Mouse (Mus musculus) MEL (cell line): Measurements from ENCODE around the gene Tppp. TPM values are rescaled to one million over a fixed set of nuclear protein-coding genes. Genes with fewer than 3 reads are reported as not detected.
A peak's percentile ranks its signal among the peaks of the same experiment; 100 is the strongest.
"Not testable (repeated sequence)": the region's sequence is repeated elsewhere in the genome, so short reads cannot be mapped to it uniquely, and the experiment has no call there.

Source experiments
- DNase-seq: peaks from one replicate; pipeline ENCODE4 v3.0.0; 2011; ENCODE audit warnings: low read depth, low spot score
- H3K27ac ChIP-seq: 2 replicates; pipeline ENCODE4 v1.5.1; 2012; ENCODE audit warnings: low read depth, mild to moderate bottlenecking, control low read depth, low read length, moderate library complexity; ENCODE audit not compliant: control insufficient read depth
- H3K27me3 ChIP-seq, 2 experiments: fragments of 150-350 bp in 1 of 2; sonication (generic) in 1 of 2; 2 replicates each; pipeline ENCODE4 v1.6.1; 2012; ENCODE audit warnings: low read length in 2 of 2, mild to moderate bottlenecking in 2 of 2, improper control_type of control experiment in 1 of 2, moderate library complexity in 1 of 2; ENCODE audit not compliant: insufficient read depth in 2 of 2, control insufficient read depth in 1 of 2
- H3K36me3 ChIP-seq, 2 experiments: 2 replicates each; pipeline ENCODE4 v1.6.1; 2012 to 2014; ENCODE audit warnings: low read length in 2 of 2, improper control_type of control experiment in 1 of 2, inconsistent platforms in 1 of 2, mild to moderate bottlenecking in 1 of 2; ENCODE audit not compliant: insufficient read depth in 2 of 2, control insufficient read depth in 1 of 2
- H3K4me1 ChIP-seq, 2 experiments: fragments of 150-350 bp in 1 of 2; sonication (generic) in 1 of 2; 2 replicates each; pipeline ENCODE4 v1.6.1; 2012; ENCODE audit warnings: low read length in 2 of 2, improper control_type of control experiment in 1 of 2, mild to moderate bottlenecking in 1 of 2; ENCODE audit not compliant: insufficient read depth in 2 of 2, control insufficient read depth in 1 of 2
- H3K4me3 ChIP-seq, 2 experiments: fragments of 150-350 bp in 1 of 2; sonication (generic) in 1 of 2; 2 replicates each; pipeline ENCODE4 v1.5.1; 2012; ENCODE audit warnings: low read depth in 2 of 2, low read length in 2 of 2, mild to moderate bottlenecking in 2 of 2, moderate library complexity in 2 of 2, control low read depth in 1 of 2, improper control_type of control experiment in 1 of 2; ENCODE audit not compliant: control insufficient read depth in 1 of 2, insufficient read depth in 1 of 2
- H3K79me2 ChIP-seq: 2 replicates; pipeline ENCODE4 v1.6.1; 2012; ENCODE audit warnings: mild to moderate bottlenecking, low read length, moderate library complexity; ENCODE audit not compliant: control insufficient read depth, poor library complexity, insufficient read depth
- H3K9ac ChIP-seq: 2 replicates; pipeline ENCODE4 v1.6.1; 2012; ENCODE audit warnings: low read depth, mild to moderate bottlenecking, control low read depth, low read length, moderate library complexity; ENCODE audit not compliant: control insufficient read depth, poor library complexity, severe bottlenecking
- H3K9me3 ChIP-seq: fragments of 150-350 bp; sonication (generic); replicated peaks from 2 replicates; pipeline ENCODE4 v1.6.1; 2012; ENCODE audit warnings: mild to moderate bottlenecking, low read length, improper control_type of control experiment, moderate library complexity; ENCODE audit not compliant: insufficient read depth
- E2F4 ChIP-seq: IDR thresholded peaks from 2 replicates; pipeline ENCODE4 v1.6.1; 2011; ENCODE audit warnings: low read depth, low read length, improper control_type of control experiment, borderline replicate concordance
- EP300 ChIP-seq, 2 experiments: IDR thresholded peaks; 2 replicates each; pipeline ENCODE4 v1.6.1; 2011; ENCODE audit warnings: improper control_type of control experiment in 2 of 2, low read length in 2 of 2, low read depth in 1 of 2, mild to moderate bottlenecking in 1 of 2
- GATA1 ChIP-seq: IDR thresholded peaks from 2 replicates; pipeline ENCODE4 v1.6.1; 2011; ENCODE audit warnings: low read depth, low read length, improper control_type of control experiment
- HCFC1 ChIP-seq: IDR thresholded peaks from 2 replicates; pipeline ENCODE4 v1.6.1; 2012; ENCODE audit warnings: low read depth, mild to moderate bottlenecking, inconsistent platforms, low read length, improper control_type of control experiment, moderate library complexity
- JUND ChIP-seq: IDR thresholded peaks from 2 replicates; pipeline ENCODE4 v1.6.1; 2011; ENCODE audit warnings: low read depth, mild to moderate bottlenecking, improper control_type of control experiment, low read length
- KAT2A ChIP-seq: conservative IDR thresholded peaks from 2 replicates; pipeline ENCODE4 v1.6.1; 2012; ENCODE audit warnings: low read depth, low read length, improper control_type of control experiment, inconsistent platforms
- MAX ChIP-seq: IDR thresholded peaks from 2 replicates; pipeline ENCODE4 v1.6.1; 2011; ENCODE audit warnings: low read length, improper control_type of control experiment
- MEF2A ChIP-seq: IDR thresholded peaks from 2 replicates; pipeline ENCODE4 v1.6.1; 2014; ENCODE audit warnings: low read depth, mild to moderate bottlenecking, inconsistent platforms, low read length, improper control_type of control experiment; ENCODE audit not compliant: poor library complexity, insufficient replicate concordance, severe bottlenecking; ENCODE audit errors: extremely low read depth
- POLR2A ChIP-seq, 2 experiments: IDR thresholded peaks; 2 replicates each; pipeline ENCODE4 v1.6.1; 2011 to 2012; ENCODE audit warnings: low read length in 2 of 2, mild to moderate bottlenecking in 2 of 2, control low read depth in 1 of 2, improper control_type of control experiment in 1 of 2, low read depth in 1 of 2, moderate library complexity in 1 of 2; ENCODE audit not compliant: control insufficient read depth in 1 of 2, insufficient read depth in 1 of 2, poor library complexity in 1 of 2
- POLR2AphosphoS2 ChIP-seq: IDR thresholded peaks from 2 replicates; pipeline ENCODE4 v1.6.1; 2011; ENCODE audit warnings: low read length, improper control_type of control experiment
- POLR2AphosphoS5 ChIP-seq: IDR thresholded peaks from 2 replicates; pipeline ENCODE4 v1.6.1; 2012; ENCODE audit warnings: low read depth, borderline replicate concordance, mild to moderate bottlenecking, inconsistent platforms, low read length, moderate library complexity, mixed read lengths
- RAD21 ChIP-seq: IDR thresholded peaks from 2 replicates; pipeline ENCODE4 v1.6.1; 2011; ENCODE audit warnings: mild to moderate bottlenecking, low read depth, low read length, improper control_type of control experiment
- SIN3A ChIP-seq: IDR thresholded peaks from 2 replicates; pipeline ENCODE4 v1.6.1; 2012; ENCODE audit warnings: low read length, improper control_type of control experiment, inconsistent platforms
- TAL1 ChIP-seq: IDR thresholded peaks from 2 replicates; pipeline ENCODE4 v1.6.1; 2012; ENCODE audit warnings: mild to moderate bottlenecking, inconsistent platforms, low read length, moderate library complexity, mixed read lengths
- TBP ChIP-seq: IDR thresholded peaks from 2 replicates; pipeline ENCODE4 v1.8.0; 2011; ENCODE audit warnings: low read depth, low read length, improper control_type of control experiment
- UBTF ChIP-seq: IDR thresholded peaks from 2 replicates; pipeline ENCODE4 v1.6.1; 2012; ENCODE audit warnings: low read depth, mild to moderate bottlenecking, inconsistent platforms, low read length, improper control_type of control experiment, moderate library complexity, borderline replicate concordance; ENCODE audit not compliant: insufficient read depth
- USF1 ChIP-seq: IDR thresholded peaks from 2 replicates; pipeline ENCODE4 v1.6.1; 2014; ENCODE audit warnings: low read depth, mild to moderate bottlenecking, inconsistent platforms, low read length, improper control_type of control experiment, moderate library complexity
- ZC3H11A ChIP-seq: IDR thresholded peaks from 2 replicates; pipeline ENCODE4 v1.6.1; 2012; ENCODE audit warnings: low read depth, mild to moderate bottlenecking, inconsistent platforms, low read length, improper control_type of control experiment
- polyA plus RNA-seq, 2 experiments: library from polyadenylated mRNA; stranded (reverse) in 1 of 2; unstranded in 1 of 2; fragments of >175 nt in 1 of 2; fragments of >200 nt in 1 of 2; gene quantifications; 2 replicates each; pipeline versions ENCODE4 v1.2.1 to v1.2.4; 2012; ENCODE audit warnings: low replicate concordance in 2 of 2, low read depth in 1 of 2; ENCODE audit not compliant: insufficient read length in 2 of 2, insufficient read depth in 1 of 2, missing spikeins in 1 of 2
- total RNA-seq: library from RNA; depleted of rRNA; stranded (reverse); fragments of 300-350 nt; gene quantifications from 2 replicates; pipeline ENCODE4 v1.2.3, GENCODE M21; 2012

The Tppp gene
- total and polyA plus RNA-seq, 3 experiments = 0.04 TPM; not detected in 2

DNA sequence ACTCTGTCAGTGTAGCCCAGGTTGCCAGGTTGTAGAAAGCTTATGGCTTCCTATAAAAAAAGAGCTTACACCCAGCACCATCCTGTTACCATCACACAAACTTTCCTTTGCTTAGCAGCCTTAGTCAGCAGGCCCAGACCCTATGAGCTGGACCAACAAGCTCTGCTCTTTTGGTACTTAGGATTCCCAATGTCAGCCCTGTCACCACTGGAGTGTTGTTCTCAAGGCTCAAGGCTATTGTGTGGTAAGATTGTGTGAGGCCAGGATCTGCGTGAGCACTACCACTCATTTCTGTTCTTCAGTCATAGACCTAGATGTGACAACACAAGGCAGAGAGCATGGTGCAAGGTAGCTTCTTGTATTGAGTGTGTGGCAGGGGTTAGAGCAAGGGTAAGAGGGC, 57.4 kb downstream of the Tppp start:
- Histone ChIP-seq H3K36me3 (peaks cover 0 to 3% of the 10 kb centered on the region in 2 experiments; a peak in 2 of 4 replicates), H3K27me3 (no peaks in the 10 kb centered on the region), H3K9me3 (no peaks in the 10 kb centered on the region), H3K79me2 (peaks cover 2% of the 10 kb centered on the region; the same call in 1 of the 2 replicates), H3K4me1 (peaks cover 5 to 9% of the 10 kb centered on the region in 2 experiments; a peak in 3 of 4 replicates), H3K4me3 (no peak overlapping the region), H3K9ac (no peak overlapping the region), H3K27ac (no peak overlapping the region)
- DNase-seq = no peak
- TF ChIP-seq TBP (no peak), MAX (no peak), HCFC1 (no peak), USF1 (no peak)

DNA sequence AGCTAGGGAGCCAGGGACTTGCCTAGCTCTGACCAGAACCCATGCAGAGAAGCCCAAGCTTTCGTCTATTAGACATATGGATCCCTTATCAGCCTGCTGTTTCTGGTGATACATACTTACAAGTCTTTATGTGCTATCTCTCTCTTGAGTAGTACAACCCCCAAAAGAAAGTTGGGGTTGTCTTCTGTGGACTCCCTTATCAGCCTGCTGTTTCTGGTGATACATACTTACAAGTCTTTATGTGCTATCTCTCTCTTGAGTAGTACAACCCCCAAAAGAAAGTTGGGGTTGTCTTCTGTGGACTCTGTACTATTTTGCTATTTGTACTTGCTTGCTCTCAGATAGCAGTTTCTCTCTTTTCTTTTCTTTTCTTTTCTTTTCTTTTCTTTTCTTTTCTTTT, 62.0 kb downstream of the Tppp start:
- not testable (repeated sequence) for H3K79me2 ChIP-seq, H3K27ac ChIP-seq, H3K27me3 ChIP-seq, H3K9ac ChIP-seq, H3K9me3 ChIP-seq, H3K4me3 ChIP-seq
- Histone ChIP-seq H3K4me1 (peaks cover 15 to 21% of the 10 kb centered on the region in 2 experiments; a peak in 3 of 4 replicates), H3K36me3 (peaks cover 0 to 13% of the 10 kb centered on the region in 2 experiments; a peak in 2 of 4 replicates)
- TF ChIP-seq GATA1 (peak; percentile 79), SIN3A (peak; percentile 34; the same call in 1 of the 2 replicates), EP300 (IDR thresholded peaks at IDR 0.05; ENCODE audit: low read depth in 1 of 2, low read length in 2 of 2) (peak; percentile 42 to 44; a peak in 2 of 4 replicates)
- peak; percentile 44 for DNase-seq

DNA sequence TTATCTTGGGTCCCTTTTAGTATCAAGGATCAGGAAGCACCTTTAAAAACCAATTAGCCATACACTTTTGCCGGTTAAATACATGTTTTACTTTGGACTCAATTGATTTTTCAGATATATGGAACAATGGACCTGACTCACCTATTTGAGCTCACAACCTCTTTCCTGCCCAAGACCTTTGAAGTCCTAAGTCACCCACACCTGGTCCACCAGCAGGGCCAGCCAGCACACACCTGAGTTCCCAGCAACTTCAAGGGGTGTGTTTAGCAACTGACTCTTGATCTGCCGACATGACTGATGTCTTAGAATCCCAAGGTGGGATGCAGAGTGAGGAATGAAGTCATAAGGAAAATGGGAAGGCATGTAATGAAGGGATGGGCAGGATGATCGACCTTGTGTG, 62.5 kb downstream of the Tppp start:
- Histone ChIP-seq H3K27me3 (no peaks in the 10 kb centered on the region), H3K27ac (no peak overlapping the region; the same call in 1 of the 2 replicates), H3K9ac (no peak overlapping the region), H3K4me1 (peaks cover 15 to 21% of the 10 kb centered on the region in 2 experiments; a peak in 3 of 4 replicates), H3K36me3 (peaks cover 0 to 13% of the 10 kb centered on the region in 2 experiments; a peak in 2 of 4 replicates), H3K4me3 (no peak overlapping the region), H3K9me3 (no peaks in the 10 kb centered on the region), H3K79me2 (no peaks in the 10 kb centered on the region)
- TF ChIP-seq SIN3A (0 out of 2 replicates have a peak, but pooled peaks have one; percentile 7), JUND (no peak)
- DNase-seq = peak; percentile 10

DNA sequence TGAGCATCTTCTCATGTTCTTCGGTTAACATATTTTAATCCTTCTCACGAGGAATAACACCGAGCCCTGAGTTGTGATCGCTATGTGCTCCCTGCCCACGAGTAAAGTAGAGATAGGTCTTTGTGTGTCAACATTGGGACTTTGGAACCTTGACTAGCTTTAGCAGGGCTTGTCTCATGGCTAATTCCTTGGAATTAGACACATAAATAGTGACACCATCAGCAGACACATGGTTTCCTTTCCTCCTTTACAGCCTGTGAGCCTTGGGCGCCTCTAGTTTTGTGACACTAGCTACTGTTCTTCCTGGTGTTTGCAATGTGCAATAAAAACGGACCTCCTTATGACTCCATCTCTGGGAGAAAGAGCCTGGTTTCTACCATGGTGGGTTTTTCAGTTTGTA, 64.2 kb downstream of the Tppp start:
- TF ChIP-seq E2F4 (no peak), USF1 (no peak), POLR2AphosphoS2 (no peak), TAL1 (no peak), POLR2AphosphoS5 (no peak), ZC3H11A (no peak), MAX (no peak), TBP (no peak), POLR2A (IDR thresholded peaks at IDR 0.05; ENCODE audit: control insufficient read depth in 1 of 2, insufficient read depth in 1 of 2, low read depth in 1 of 2, low read length in 2 of 2, poor library complexity in 1 of 2) (no peak), RAD21 (no peak), KAT2A (no peak), MEF2A (no peak), UBTF (no peak)
- Histone ChIP-seq H3K9me3 (no peaks in the 10 kb centered on the region), H3K9ac (no peak overlapping the region), H3K27me3 (no peaks in the 10 kb centered on the region), H3K27ac (no peak overlapping the region), H3K79me2 (no peaks in the 10 kb centered on the region), H3K36me3 (peaks cover 0 to 13% of the 10 kb centered on the region in 2 experiments; a peak in 2 of 4 replicates), H3K4me3 (no peak overlapping the region), H3K4me1 (peaks cover 15 to 21% of the 10 kb centered on the region in 2 experiments; a peak in 3 of 4 replicates)
- no peak for DNase-seq
